Mouse (Mus musculus) adrenal gland, adult (tissue): ENCODE results near the gene AA986860.

ENCODE experiments used
- DNase-seq, 2 experiments: peaks; one replicate each; pipeline ENCODE4 v3.0.0; 2022 to 2023; ENCODE audit warnings: low spot score in 1 of 2; ENCODE audit not compliant: inconsistent age in 2 of 2

The AA986860 gene

GRCm38 (mm10) chr1:130770981-130771494, 39.3 kb downstream of the AA986860 start:
- DNase-seq: peak; percentile 73 to 81

GRCm38 (mm10) chr1:130775234-130775633, 43.5 kb downstream of the AA986860 start:
- no peak for DNase-seq

GRCm38 (mm10) chr1:130775691-130776331, 44.0 kb downstream of the AA986860 start:
- DNase-seq: peak in 1 of 2 experiments; percentile 40

- DNase-seq: peak in 1 of 2 experiments; percentile 56
Measured at GRCm38 (mm10) chr1:130776645-130777044, 44.9 kb downstream of the AA986860 start.

- DNase-seq: no peak
Measured at GRCm38 (mm10) chr1:130779867-130780266, 48.1 kb downstream of the AA986860 start.

GRCm38 (mm10) chr1:130784054-130784453, 52.3 kb downstream of the AA986860 start:
- DNase-seq: peak in 1 of 2 experiments; percentile 63

GRCm38 (mm10) chr1:130787001-130787400, 55.2 kb downstream of the AA986860 start:
- DNase-seq: no peak

GRCm38 (mm10) chr1:130789512-130790451, 58.0 kb downstream of the AA986860 start:
- DNase-seq: no peak
